Mouse (Mus musculus): ENCODE results near the gene Rgs3. TPM values are rescaled to one million over a fixed set of nuclear protein-coding genes. Genes with fewer than 3 reads are reported as not detected.
A peak's percentile ranks its signal among the peaks of the same experiment; 100 is the strongest.

Gene Rgs3
- polyA plus RNA-seq, 1 experiment from 2014 or later: 31.3 TPM

GRCm38 (mm10) chr4:62653922-62654661, 94.4 kb downstream of the Rgs3 start:
- ATAC-seq (ENCODE audit: low FRiP score) (no peak), DNase-seq (ENCODE audit: low spot score) (no peak)
- Histone ChIP-seq H3K4me3 (ENCODE audit: low read depth, low read length) (no peak overlapping the region), H3K27ac (ENCODE audit: low read depth, low read length) (no peak overlapping the region), H3K4me1 (replicated peaks; ENCODE audit: control insufficient read depth, insufficient read depth, low read length) (peaks cover 3% of the 10 kb centered on the region; the same call in 1 of the 2 replicates), H3K9ac (ENCODE audit: low read depth, low read length) (no peak overlapping the region), H3K9me3 (ENCODE audit: control insufficient read depth, low read length) (no peaks in the 10 kb centered on the region), H3K4me2 (replicated peaks; ENCODE audit: low read depth, low read length) (no peak overlapping the region), H3K36me3 (ENCODE audit: control insufficient read depth, insufficient read depth, low read length) (no peaks in the 10 kb centered on the region), H3K27me3 (ENCODE audit: control insufficient read depth, insufficient read depth, low read length) (no peaks in the 10 kb centered on the region)
- 87% methylated on average over 5 of the region's 5 CpGs for WGBS

DNA sequence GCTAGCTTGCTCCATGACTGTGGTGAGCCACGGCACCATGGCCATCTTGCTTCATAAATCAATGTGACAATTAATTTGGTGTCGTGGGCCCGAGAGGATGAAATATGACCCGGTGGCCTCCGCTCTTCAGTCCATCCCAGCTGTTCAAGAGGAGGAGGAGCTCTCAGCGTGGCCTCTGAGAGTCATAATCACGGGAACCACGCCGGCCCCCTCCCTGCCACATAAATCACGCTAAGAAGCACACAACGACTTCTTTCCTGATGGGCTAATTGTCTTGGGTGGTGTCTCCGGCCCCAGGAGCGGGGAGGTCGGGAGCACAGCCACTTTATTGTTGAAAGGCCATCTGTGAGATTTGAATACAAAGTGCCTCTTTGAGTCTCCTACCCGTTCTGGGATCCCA, 99.6 kb downstream of the Rgs3 start:
- no peaks in the 10 kb centered on the region for H3K9me3 ChIP-seq (ENCODE audit: control insufficient read depth, low read length)
- no peak overlapping the region for H3K9ac ChIP-seq (ENCODE audit: low read depth, low read length)
- no peaks in the 10 kb centered on the region for H3K36me3 ChIP-seq (ENCODE audit: control insufficient read depth, insufficient read depth, low read length)
- peak; percentile 58 for ATAC-seq (ENCODE audit: low FRiP score)
- H3K27me3 ChIP-seq (ENCODE audit: control insufficient read depth, insufficient read depth, low read length): no peaks in the 10 kb centered on the region
- 0 out of 2 replicates have a peak overlapping the region, but pooled peaks have one; percentile 11 for H3K4me2 ChIP-seq (replicated peaks; ENCODE audit: low read depth, low read length)
- H3K4me3 ChIP-seq (ENCODE audit: low read depth, low read length): no peak overlapping the region
- peak overlapping the region; percentile 77; the same call in 1 of the 2 replicates for H3K27ac ChIP-seq (ENCODE audit: low read depth, low read length)
- peak; percentile 61 for DNase-seq (ENCODE audit: low spot score)
- peaks cover 29% of the 10 kb centered on the region for H3K4me1 ChIP-seq (replicated peaks; ENCODE audit: control insufficient read depth, insufficient read depth, low read length)
- 27% methylated on average over 15 of the region's 15 CpGs for WGBS

GRCm38 (mm10) chr4:62659861-62660553, 100.4 kb downstream of the Rgs3 start:
- 9% methylated on average over 14 of the region's 14 CpGs for WGBS

DNA sequence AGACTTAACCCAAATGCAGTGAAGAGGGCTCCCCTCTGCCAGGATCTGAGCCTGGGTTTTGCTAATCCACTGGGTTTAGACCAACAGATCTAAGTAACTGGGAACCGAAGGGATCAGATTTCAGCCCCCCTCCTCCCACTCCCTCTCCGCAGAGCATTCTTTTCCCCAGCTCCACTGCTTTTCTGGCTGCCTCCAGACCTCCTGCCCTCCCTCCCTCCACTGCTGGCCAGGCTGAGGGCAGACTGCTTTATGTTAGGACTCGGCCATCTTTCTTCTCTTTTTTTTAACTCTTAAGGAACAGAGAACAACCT, 100.9 kb downstream of the Rgs3 start:
- Histone ChIP-seq H3K4me3 (ENCODE audit: low read depth, low read length) (no peak overlapping the region), H3K9ac (ENCODE audit: low read depth, low read length) (no peak overlapping the region), H3K4me2 (replicated peaks; ENCODE audit: low read depth, low read length) (no peak overlapping the region), H3K36me3 (ENCODE audit: control insufficient read depth, insufficient read depth, low read length) (no peaks in the 10 kb centered on the region), H3K4me1 (replicated peaks; ENCODE audit: control insufficient read depth, insufficient read depth, low read length) (peaks cover 29% of the 10 kb centered on the region), H3K9me3 (ENCODE audit: control insufficient read depth, low read length) (no peaks in the 10 kb centered on the region), H3K27ac (ENCODE audit: low read depth, low read length) (peak overlapping the region; percentile 77), H3K27me3 (ENCODE audit: control insufficient read depth, insufficient read depth, low read length) (no peaks in the 10 kb centered on the region)
- WGBS: 0% methylated on average over 3 of the region's 3 CpGs
- DNase-seq (ENCODE audit: low spot score): peak; percentile 77
- ATAC-seq (ENCODE audit: low FRiP score): peak; percentile 64

More at GRCm38 (mm10) chr4:62659861-62660553, 100.4 kb downstream of the Rgs3 start:
- Histone ChIP-seq H3K27ac (ENCODE audit: low read depth, low read length) (peak overlapping the region; percentile 77), H3K36me3 (ENCODE audit: control insufficient read depth, insufficient read depth, low read length) (no peaks in the 10 kb centered on the region), H3K4me1 (replicated peaks; ENCODE audit: control insufficient read depth, insufficient read depth, low read length) (peaks cover 29% of the 10 kb centered on the region), H3K27me3 (ENCODE audit: control insufficient read depth, insufficient read depth, low read length) (no peaks in the 10 kb centered on the region), H3K9ac (ENCODE audit: low read depth, low read length) (no peak overlapping the region), H3K4me2 (replicated peaks; ENCODE audit: low read depth, low read length) (0 out of 2 replicates have a peak overlapping the region, but pooled peaks have one; percentile 14), H3K9me3 (ENCODE audit: control insufficient read depth, low read length) (no peaks in the 10 kb centered on the region), H3K4me3 (ENCODE audit: low read depth, low read length) (no peak overlapping the region)
- DNase-seq (ENCODE audit: low spot score) (peak; percentile 40), ATAC-seq (ENCODE audit: low FRiP score) (peak; percentile 38)

- no peak for ATAC-seq (ENCODE audit: low FRiP score)
Measured at GRCm38 (mm10) chr4:62661311-62661849, 101.7 kb downstream of the Rgs3 start.

GRCm38 (mm10) chr4:62663348-62663747, 103.7 kb downstream of the Rgs3 start:
- no peaks in the 10 kb centered on the region for H3K36me3 ChIP-seq (ENCODE audit: control insufficient read depth, insufficient read depth, low read length)
- H3K4me2 ChIP-seq (replicated peaks; ENCODE audit: low read depth, low read length): 0 out of 2 replicates have a peak overlapping the region, but pooled peaks have one; percentile 7
- H3K9ac ChIP-seq (ENCODE audit: low read depth, low read length): no peak overlapping the region
- peaks cover 29% of the 10 kb centered on the region for H3K4me1 ChIP-seq (replicated peaks; ENCODE audit: control insufficient read depth, insufficient read depth, low read length)
- H3K27ac ChIP-seq (ENCODE audit: low read depth, low read length): peak overlapping the region; percentile 54; the same call in 1 of the 2 replicates
- no peaks in the 10 kb centered on the region for H3K9me3 ChIP-seq (ENCODE audit: control insufficient read depth, low read length)
- WGBS: 19% methylated on average over 6 of the region's 6 CpGs
- ATAC-seq (ENCODE audit: low FRiP score) (peak; percentile 46), DNase-seq (ENCODE audit: low spot score) (peak; percentile 49)
- H3K27me3 ChIP-seq (ENCODE audit: control insufficient read depth, insufficient read depth, low read length): no peaks in the 10 kb centered on the region
- H3K4me3 ChIP-seq (ENCODE audit: low read depth, low read length): no peak overlapping the region

More at GRCm38 (mm10) chr4:62661311-62661849, 101.7 kb downstream of the Rgs3 start:
- no peak for DNase-seq (ENCODE audit: low spot score)
- 67% methylated on average over 8 of the region's 8 CpGs for WGBS
- Histone ChIP-seq H3K9ac (ENCODE audit: low read depth, low read length) (no peak overlapping the region), H3K9me3 (ENCODE audit: control insufficient read depth, low read length) (no peaks in the 10 kb centered on the region), H3K4me2 (replicated peaks; ENCODE audit: low read depth, low read length) (no peak overlapping the region), H3K36me3 (ENCODE audit: control insufficient read depth, insufficient read depth, low read length) (no peaks in the 10 kb centered on the region), H3K27ac (ENCODE audit: low read depth, low read length) (peak overlapping the region; percentile 77), H3K4me3 (ENCODE audit: low read depth, low read length) (no peak overlapping the region), H3K4me1 (replicated peaks; ENCODE audit: control insufficient read depth, insufficient read depth, low read length) (peaks cover 29% of the 10 kb centered on the region), H3K27me3 (ENCODE audit: control insufficient read depth, insufficient read depth, low read length) (no peaks in the 10 kb centered on the region)

DNA sequence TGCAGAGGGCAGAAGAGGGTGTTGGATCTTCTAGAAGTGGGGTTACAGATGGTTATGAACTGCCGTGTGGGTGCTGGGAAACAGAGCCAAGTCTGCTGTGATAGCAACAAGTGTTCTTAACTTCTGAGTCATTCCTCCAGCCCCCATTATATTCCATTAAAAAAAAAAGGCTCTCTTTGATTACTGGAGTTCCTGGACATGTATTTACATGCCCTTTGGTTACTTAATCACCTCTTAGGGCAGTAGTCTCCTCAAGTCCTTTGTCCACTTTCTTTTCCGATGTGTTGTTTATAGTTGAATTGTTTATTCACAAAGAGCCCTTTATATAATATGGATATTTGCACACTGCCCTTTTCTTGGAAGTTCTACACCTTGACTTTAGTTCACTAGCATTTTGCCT, 106.2 kb downstream of the Rgs3 start:
- Histone ChIP-seq H3K9ac (ENCODE audit: low read depth, low read length) (no peak overlapping the region), H3K27me3 (ENCODE audit: control insufficient read depth, insufficient read depth, low read length) (no peaks in the 10 kb centered on the region), H3K4me3 (ENCODE audit: low read depth, low read length) (no peak overlapping the region), H3K4me1 (replicated peaks; ENCODE audit: control insufficient read depth, insufficient read depth, low read length) (peaks cover 19% of the 10 kb centered on the region), H3K4me2 (replicated peaks; ENCODE audit: low read depth, low read length) (no peak overlapping the region), H3K36me3 (ENCODE audit: control insufficient read depth, insufficient read depth, low read length) (no peaks in the 10 kb centered on the region), H3K9me3 (ENCODE audit: control insufficient read depth, low read length) (no peaks in the 10 kb centered on the region), H3K27ac (ENCODE audit: low read depth, low read length) (no peak overlapping the region)
- WGBS: 75% methylated on average over 2 of the region's 2 CpGs
- ATAC-seq (ENCODE audit: low FRiP score) (no peak), DNase-seq (ENCODE audit: low spot score) (no peak)

DNA sequence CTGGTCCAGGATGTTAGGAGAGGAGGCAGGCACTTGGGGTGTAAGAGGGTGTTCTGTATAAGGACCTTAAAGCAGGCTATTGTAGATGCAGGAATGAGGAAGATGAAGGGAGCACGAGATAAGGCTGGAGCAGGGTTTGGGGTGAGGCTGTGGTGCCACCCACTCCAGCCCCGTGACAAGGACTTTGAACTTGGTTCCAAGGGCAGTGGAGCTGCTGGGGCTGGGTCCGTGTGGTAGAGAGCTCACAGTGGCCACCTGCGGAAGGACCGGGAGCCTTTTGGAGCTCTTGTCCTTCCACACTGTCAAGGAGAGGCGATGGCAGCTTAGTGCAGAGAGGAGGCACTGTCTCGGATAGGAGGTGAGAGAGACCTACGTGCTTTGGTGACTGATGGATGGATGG, 109.0 kb downstream of the Rgs3 start:
- Histone ChIP-seq H3K9me3 (ENCODE audit: control insufficient read depth, low read length) (no peaks in the 10 kb centered on the region), H3K4me1 (replicated peaks; ENCODE audit: control insufficient read depth, insufficient read depth, low read length) (peaks cover 3% of the 10 kb centered on the region; the same call in 1 of the 2 replicates), H3K4me3 (ENCODE audit: low read depth, low read length) (no peak overlapping the region), H3K36me3 (ENCODE audit: control insufficient read depth, insufficient read depth, low read length) (no peaks in the 10 kb centered on the region), H3K9ac (ENCODE audit: low read depth, low read length) (no peak overlapping the region), H3K27me3 (ENCODE audit: control insufficient read depth, insufficient read depth, low read length) (no peaks in the 10 kb centered on the region), H3K27ac (ENCODE audit: low read depth, low read length) (no peak overlapping the region), H3K4me2 (replicated peaks; ENCODE audit: low read depth, low read length) (no peak overlapping the region)
- DNase-seq (ENCODE audit: low spot score): no peak
- ATAC-seq (ENCODE audit: low FRiP score): no peak
- 90% methylated on average over 8 of the region's 8 CpGs for WGBS
